Mouse (Mus musculus) monocyte, adult 5-6 weeks (primary cell): ENCODE data around the gene Cbfa2t3. TPM values are rescaled to one million over a fixed set of nuclear protein-coding genes. Genes with fewer than 3 reads are reported as not detected.

Source experiments
- ATAC-seq: fragments of 153-309, 156-312 bp; replicated peaks from 2 replicates; pipeline ENCODE4 v1.8.0; 2017; ENCODE audit warnings: mild to moderate bottlenecking; ENCODE audit not compliant: low TSS enrichment, insufficient number of reproducible peaks, severe bottlenecking, poor library complexity, low FRiP score
- total RNA-seq: library from RNA; stranded (forward); fragments of 200-1000, 200-491, 200-594 nt; gene quantifications from 3 replicates; pipeline ENCODE4 v1.2.3, GENCODE M21; 2017

Gene Cbfa2t3
- total RNA-seq, 1 experiment from 2014 or later: 21.2 TPM

- ATAC-seq: no peak
Observed at GRCm38 (mm10) chr8:122697586-122697985, 1.3 kb downstream of the Cbfa2t3 start.

DNA sequence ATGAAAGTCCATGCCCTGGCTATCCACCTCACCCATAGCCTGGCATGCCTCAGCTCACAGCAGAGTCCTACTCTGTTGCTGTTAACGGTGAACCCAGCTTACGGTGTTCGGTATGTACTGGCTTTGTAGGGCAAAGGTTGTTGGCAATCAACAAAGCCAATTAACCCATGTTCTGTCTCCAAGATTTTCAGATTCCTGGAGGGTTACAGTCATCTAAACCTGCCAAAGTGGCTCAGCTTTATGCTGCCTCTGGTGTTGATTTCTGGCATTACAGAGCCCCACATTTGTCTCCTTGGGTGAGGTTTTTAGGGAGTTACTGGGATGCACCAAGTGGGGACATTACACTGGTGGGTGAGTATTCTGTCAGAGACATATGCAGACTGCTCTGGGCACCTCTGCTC, 1.7 kb downstream of the Cbfa2t3 start:
- ATAC-seq: no peak

GRCm38 (mm10) chr8:122695438-122696042, 3.4 kb downstream of the Cbfa2t3 start:
- ATAC-seq: peak; percentile 72

GRCm38 (mm10) chr8:122692152-122692551, 6.8 kb downstream of the Cbfa2t3 start:
- no peak for ATAC-seq

DNA sequence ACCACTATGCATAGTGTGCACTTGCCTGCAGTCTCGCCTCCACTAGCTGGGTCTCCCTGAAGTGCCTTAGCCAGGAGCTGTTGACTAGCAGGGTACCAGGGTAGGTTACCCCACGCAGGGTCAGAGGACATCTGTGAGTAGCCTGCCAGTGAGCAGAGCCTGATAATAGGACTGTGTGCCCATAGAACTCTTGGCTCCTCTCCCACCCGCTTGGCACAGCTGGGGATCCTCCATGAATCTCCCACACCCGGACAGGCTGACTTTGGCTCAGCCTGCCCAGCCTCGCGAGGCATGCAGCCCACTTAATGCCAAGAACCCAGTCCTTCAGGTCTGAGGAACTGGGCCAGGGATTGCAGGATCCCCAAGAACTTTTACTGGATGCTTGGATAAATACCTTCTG, 7.9 kb downstream of the Cbfa2t3 start:
- ATAC-seq: no peak

GRCm38 (mm10) chr8:122689315-122689714, 9.6 kb downstream of the Cbfa2t3 start:
- peak; percentile 68 for ATAC-seq

DNA sequence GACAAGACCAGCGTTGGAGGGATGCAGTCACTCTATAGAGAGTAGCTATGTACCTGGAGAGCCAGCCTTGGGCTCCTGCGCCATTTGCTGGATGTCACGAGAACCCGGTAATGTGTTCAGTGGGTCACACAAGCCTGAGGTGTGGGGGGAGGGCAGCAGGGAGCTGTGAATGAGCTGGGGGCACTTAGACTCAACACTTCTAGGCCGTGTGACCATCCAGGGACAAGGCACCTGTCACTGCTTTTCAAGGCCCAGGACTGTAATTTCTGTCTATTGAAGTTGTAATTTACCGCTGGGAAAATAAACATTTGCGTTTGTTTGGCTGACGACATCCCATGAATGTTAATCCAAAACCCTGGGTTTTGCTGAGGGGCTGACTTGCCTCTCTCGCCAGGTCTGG, 12.0 kb downstream of the Cbfa2t3 start:
- ATAC-seq: no peak

DNA sequence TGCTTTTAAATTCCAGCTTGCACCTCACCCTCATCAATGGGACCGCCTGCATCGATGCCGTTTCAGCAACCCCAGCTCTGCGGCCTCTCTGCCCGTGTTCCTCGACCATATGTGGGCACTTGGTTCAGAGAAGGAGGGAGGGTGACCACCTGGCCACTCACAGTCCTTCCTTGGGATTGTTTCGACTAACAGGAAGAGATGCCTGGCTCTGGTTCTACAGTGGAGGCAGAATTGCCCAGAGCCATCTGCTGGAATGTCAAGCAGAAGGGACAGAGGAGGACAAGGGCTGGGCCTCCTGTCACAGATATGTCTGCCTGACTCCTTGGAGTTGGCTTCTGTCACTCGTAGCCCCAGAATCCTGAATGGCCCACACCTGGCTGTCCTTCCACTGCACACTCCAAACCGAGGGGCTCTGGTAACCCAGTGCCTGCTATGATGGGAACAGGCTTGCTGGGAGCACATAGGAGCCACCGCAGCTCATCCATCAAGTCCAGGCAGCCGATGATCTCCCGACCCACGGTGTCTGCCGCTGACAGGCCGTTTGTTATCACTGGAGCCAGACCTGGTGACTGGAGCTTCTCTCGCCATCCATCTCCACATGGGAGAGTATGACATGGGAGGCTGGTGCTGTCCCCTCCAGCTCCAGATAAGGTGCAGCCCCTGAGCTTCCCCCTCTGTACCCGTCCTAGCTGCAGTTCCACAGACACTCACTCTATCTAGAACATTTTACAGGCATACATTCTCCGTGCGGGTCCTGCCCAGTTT, 13.6 kb downstream of the Cbfa2t3 start:
- ATAC-seq: no peak

DNA sequence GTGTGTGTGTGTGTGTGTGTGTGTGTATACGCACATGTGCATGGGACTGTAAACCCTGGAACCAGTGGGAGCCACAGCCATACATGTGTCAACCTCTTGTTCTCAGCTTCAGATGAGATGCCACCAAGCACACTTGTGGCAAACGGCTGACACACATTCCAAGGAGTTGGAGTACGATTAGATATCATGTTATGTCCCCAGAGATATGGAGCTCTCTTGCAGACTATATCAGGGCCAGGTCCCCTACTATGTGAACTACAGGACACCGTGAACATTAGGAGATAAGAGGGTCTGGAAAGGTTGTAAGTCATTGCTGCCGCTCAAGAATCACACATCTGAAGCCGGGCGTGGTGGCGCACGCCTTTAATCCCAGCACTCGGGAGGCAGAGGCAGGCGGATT, 16.1 kb downstream of the Cbfa2t3 start:
- no peak for ATAC-seq

GRCm38 (mm10) chr8:122680171-122680570, 18.7 kb downstream of the Cbfa2t3 start:
- no peak for ATAC-seq

GRCm38 (mm10) chr8:122679325-122679920, 19.5 kb downstream of the Cbfa2t3 start:
- no peak for ATAC-seq

GRCm38 (mm10) chr8:122678896-122679210, 20.1 kb downstream of the Cbfa2t3 start:
- no peak for ATAC-seq

DNA sequence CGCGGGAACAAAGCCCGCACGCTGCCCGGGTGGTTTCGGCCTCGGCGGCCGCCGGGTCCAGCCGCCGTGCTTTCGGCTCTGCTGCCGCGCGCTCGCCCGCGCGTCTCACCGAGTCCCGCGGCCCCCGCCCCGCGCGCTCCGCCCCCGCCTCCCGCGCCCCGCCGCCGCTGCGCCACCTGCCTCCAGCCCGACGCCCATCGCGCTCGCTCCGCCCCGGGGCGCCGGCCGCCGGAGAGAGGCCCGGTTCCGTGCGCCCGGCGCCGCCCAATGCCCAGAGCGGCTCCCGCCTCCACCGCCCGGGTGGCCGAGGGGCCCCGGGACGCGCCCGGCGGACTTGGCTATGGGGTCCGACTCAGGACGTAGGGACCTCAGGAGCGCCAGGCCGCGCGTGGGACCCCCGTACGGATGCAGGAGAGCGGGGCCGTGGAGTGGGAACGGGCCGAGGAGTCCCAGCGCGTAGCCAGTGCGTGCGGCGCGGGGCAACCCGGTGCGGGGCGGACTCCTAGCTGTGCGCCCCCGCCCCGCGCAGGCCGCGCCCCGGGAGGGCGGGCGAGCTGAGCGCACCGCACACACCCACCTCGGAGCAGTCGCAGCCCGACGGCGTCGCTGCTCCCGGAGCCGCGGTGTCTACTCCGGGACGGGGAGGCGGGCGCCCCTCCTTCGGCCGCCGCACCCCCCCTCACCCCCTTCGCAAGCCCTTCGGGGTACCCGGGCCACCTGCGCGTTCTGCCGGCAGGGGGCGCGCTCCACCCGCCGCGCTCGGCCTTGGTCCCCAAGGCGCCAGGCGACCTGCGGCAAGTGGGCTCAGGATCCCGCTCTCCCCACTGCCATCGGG, 20.6 kb downstream of the Cbfa2t3 start:
- ATAC-seq: peak; percentile 25; the same call in 1 of the 2 replicates

GRCm38 (mm10) chr8:122677481-122678021, 21.4 kb downstream of the Cbfa2t3 start:
- no peak for ATAC-seq

GRCm38 (mm10) chr8:122676621-122677480, 22.1 kb downstream of the Cbfa2t3 start:
- ATAC-seq: peak; percentile 41

DNA sequence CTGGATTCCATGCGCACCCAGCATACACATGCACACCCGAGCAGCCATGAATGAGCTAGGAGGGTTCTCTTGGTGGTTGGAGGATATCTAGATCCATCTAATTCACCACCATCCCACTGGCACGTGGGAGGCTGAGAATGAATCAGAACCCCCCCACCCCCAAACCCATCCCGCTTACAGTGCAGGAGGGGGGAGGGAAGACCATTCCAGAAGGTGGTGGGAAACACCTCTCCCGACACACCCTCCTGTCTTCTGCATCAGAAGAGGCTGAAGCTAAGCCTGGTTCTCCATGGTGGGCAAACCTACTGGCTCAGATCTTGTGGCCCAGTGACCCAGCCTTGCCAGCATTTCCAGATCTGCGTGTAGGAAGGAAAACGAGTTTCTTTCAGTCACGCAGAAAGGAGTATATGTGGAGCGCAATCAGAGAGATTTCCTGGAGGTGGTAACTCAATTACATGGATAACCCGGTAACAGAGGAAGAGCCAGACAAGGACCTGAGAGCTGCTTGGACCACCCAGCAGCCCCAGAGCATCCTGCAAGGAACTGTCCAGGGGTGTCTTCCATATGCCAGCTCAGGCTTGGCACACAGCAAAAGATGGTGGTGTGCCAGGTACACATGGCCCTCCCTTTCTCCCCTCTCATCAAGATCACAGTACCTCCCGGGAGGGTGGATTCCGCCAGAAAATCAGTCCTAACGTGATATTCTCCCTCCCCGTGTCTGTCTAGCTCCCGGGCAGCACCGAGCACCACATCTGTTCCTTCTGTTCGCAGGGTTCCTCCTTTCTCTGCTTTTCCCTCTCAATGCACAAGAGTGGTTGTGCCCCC, 23.1 kb downstream of the Cbfa2t3 start:
- ATAC-seq: no peak

DNA sequence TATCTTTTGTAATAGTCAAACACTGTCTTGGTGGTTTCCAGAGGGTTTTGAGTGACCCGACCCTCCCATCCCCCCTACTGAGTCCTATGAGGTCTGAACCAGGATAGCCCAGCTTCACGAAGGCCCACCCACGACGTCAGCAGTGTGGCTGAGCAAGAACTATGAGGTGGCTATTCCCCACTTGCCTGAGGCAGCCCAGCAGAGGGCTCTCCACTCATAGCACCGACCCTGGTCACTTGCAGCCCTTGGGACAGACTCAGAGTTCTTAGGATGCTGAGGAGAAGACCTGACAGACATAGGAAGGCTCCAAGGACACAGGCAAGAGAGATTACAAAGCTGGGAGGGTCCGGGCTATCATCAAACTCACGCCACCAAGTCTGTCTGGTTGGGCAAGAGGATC, 23.9 kb downstream of the Cbfa2t3 start:
- ATAC-seq: no peak
